Mouse (Mus musculus) brain, embryonic 18.5 days (tissue): ENCODE data around the gene Zfp212.

Experiments used
- DNase-seq: peaks from one replicate; pipeline ENCODE4 v3.0.0-alpha.2; 2012; ENCODE audit warnings: low read depth, low spot score

Gene Zfp212

GRCm38 (mm10) chr6:47920447-47921340 is at the start of gene Zfp212:
Gene Zfp212 (plus strand): TSS chr6:47920476.
- DNase-seq, result peak; percentile 87

DNA sequence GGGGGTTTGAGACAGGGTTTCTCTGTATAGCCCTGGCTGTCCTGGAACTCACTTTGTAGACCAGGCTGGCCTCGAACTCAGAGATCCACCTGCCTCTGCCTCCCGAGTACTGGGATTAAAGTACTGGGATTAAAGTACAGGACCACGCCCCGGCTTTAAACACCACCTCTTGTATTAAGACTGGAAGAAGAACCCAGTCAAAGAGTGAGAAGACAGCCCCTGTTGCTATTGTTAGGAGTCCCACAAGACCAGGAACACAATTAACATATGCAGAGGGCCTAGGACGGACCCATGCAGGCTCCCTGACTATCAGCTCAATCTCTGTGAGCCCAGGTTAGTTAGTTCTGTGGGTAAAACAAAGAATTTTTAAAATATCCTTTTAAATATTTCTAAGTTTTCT is 48.0 kb upstream of the Zfp212 start:
- no peak for DNase-seq

DNA sequence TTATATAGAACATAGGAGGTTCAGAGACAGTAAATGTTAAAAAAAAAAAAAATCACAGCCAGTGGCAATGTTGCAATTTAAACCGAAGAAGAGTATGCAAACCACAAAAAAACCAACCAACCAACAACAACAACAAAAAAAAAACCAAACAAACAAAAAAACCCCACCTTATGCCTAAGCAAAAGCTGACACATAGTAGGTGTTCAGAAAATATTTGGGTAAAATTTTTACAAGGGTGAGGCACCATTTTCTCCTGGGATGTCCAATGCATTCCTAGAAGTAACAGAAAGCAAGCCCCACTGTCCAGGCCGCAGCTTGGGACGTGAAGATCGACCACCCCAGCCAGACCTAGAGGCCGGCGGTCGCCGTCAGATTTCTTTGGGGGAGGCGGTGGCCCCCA is 43.2 kb upstream of the Zfp212 start, which contains the start of gene Zfp282:
TSS of gene Zfp282 (plus strand) at position 147 of the 400 bp plus-strand sequence.
- no peak for DNase-seq

- DNase-seq, result peak; percentile 67
Measured at GRCm38 (mm10) chr6:47877461-47878132, 42.7 kb upstream of the Zfp212 start.

DNA sequence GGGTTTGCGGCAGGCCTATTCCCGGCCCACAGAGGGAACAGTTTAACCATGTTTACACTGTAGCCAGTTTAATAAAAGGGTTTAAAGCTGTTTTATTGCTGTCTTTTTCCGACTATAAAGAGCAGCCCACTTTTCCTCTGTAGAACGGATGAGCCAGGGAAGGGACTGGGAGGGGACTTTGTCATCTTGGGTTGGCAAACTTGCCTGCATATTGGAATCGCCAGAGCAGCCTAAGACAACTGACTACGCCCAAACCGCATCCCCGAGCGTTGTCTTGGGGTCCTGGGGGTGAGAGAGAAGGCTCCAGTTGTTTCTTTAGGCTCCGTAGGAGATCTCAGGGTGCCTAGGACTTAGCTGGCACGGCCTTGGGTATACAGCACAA is 42.2 kb upstream of the Zfp212 start:
- DNase-seq, result peak; percentile 8

- no peak for DNase-seq
Measured at GRCm38 (mm10) chr6:47878593-47878992, 41.7 kb upstream of the Zfp212 start.

DNA sequence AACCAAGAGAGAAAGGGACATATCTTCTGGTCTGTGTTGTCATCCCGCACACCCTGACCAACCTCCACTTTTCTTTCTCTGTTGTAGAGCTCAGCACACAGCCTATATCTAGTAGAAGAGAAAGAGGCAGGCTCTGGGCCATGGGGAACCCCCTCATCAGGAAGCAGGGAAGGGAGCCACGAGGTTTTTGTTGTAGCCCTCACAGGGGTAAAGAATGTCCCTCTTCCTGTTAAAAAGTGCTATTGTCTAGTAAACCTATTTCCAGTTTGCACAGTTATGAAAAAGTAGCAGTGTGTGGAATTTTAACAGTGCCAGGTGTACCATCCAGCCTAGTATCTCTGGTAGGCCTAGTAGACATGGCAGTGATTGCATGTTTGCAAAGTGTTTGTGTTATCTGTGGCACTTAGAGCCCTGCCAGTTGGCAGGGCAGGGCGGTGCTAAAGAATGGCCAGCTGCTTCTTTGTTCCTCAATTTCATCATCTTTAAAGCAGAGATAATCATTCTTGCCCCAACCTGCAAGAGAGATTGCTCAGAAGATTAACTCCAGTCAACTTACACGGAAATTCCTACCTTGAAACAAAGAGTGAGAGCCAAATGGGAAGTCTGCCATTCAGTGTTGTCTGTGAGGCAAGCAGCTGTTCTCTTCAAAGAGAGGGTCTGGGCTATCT is 41.1 kb upstream of the Zfp212 start:
- DNase-seq, result no peak

DNA sequence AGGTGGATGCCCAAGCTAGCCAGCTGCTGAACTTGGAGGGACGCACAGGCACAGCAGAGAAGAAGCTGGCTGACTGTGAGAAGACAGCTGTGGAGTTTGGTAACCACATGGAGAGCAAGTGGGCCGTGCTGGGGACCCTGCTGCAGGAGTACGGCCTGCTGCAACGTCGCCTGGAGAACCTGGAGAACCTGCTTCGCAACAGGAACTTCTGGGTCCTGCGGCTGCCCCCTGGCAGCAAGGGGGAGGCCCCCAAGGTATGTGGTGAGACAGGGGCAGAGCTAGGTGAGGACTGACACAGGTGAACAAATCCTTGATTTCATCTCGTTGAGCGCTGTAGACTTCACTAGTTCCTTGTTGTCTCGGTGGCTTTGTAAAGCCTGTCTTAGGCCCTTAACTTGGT is 40.1 kb upstream of the Zfp212 start:
- no peak for DNase-seq

GRCm38 (mm10) chr6:47888812-47889383 is 31.4 kb upstream of the Zfp212 start:
- no peak for DNase-seq

- DNase-seq, result no peak
Measured at GRCm38 (mm10) chr6:47899416-47899815, 20.9 kb upstream of the Zfp212 start.

GRCm38 (mm10) chr6:47903587-47903986 is 16.7 kb upstream of the Zfp212 start:
- no peak for DNase-seq

- DNase-seq, result no peak
Measured at GRCm38 (mm10) chr6:47904361-47904760, 15.9 kb upstream of the Zfp212 start.

GRCm38 (mm10) chr6:47904917-47905695 is 15.2 kb upstream of the Zfp212 start:
- DNase-seq, result no peak

DNA sequence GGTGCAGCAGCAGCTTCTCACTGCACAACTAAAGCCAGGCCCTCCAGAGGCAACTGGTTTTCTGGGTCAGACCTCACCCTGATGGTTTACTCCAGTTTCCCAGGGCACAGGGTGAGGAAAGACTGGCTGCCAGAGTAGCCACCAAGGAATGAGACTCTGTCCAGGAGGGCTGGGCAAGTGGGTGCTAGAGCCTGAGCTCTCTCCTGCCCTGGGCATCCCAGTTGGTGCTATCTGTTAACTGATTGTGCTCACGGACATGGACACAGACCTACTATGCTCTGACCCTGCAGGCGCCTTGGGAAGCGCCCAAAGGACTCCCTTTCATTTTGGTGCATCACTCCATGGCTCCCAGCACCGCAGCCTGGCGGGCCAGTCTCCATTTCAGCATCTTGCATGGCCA is 13.9 kb upstream of the Zfp212 start:
- no peak for DNase-seq

GRCm38 (mm10) chr6:47909007-47909406 is 11.3 kb upstream of the Zfp212 start:
- no peak for DNase-seq

DNA sequence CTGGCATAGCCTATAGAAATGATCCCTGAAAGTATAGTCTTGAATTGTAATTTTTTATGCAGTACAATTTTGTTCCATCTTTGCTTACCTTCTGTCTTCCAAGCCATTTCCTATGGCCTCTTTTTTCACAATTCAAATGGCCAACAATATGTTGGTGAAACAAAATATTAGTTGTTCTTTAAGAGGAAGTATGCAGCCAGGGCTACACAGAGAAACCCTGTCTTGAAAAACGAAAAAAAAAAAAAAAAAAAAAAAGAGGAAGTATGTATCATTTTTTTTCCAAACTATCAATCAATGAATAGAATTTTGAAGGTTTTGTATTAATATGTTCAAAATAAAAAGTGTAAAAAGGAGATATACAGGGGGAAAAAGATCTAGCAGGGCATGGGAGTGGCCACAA is 8.6 kb upstream of the Zfp212 start:
- no peak for DNase-seq

DNA sequence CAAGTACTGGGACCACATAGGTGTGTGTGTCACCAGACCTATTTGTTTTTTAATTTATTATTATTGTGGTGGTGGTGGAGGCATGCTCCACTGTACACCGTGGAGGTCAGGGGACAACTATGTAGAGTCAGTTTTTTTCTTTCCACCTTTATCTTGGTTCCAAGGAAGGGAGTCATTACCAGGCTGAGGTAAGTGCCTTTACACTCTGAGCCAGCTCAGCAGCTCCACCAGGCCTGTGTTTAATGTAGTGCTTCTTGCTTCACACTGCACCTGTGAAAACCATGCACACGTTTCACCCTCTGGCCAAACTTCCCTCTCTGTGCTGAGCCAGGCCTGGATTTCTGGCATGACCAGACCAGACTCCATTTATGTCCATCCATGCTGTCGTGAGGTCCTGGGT is 7.3 kb upstream of the Zfp212 start:
- DNase-seq, result no peak

GRCm38 (mm10) chr6:47917051-47917450 is 3.2 kb upstream of the Zfp212 start:
- no peak for DNase-seq

DNA sequence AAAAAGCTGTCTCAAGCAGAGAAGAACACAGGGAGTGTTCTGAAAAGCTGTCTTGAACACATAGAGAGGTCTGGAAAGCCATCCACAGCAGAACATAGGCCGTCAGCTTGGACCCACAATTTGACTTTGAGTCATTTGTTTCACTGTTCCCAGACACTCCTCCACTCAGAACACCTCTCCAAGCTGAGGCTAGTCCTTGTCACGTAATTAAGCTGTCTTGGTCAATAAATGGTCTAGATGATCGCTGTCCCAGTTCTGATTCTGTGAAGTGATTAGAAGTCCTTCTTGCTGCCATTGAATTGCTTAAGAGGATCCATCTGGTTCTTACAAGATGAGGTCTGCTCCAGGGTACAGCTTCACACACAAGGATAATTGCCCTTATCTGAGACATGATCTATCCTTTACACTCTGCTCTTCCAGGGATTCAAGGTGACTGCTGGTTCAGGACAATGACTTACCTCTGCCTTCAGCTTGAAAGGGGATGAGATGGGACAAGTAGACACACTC is 1.5 kb upstream of the Zfp212 start:
- no peak for DNase-seq

DNA sequence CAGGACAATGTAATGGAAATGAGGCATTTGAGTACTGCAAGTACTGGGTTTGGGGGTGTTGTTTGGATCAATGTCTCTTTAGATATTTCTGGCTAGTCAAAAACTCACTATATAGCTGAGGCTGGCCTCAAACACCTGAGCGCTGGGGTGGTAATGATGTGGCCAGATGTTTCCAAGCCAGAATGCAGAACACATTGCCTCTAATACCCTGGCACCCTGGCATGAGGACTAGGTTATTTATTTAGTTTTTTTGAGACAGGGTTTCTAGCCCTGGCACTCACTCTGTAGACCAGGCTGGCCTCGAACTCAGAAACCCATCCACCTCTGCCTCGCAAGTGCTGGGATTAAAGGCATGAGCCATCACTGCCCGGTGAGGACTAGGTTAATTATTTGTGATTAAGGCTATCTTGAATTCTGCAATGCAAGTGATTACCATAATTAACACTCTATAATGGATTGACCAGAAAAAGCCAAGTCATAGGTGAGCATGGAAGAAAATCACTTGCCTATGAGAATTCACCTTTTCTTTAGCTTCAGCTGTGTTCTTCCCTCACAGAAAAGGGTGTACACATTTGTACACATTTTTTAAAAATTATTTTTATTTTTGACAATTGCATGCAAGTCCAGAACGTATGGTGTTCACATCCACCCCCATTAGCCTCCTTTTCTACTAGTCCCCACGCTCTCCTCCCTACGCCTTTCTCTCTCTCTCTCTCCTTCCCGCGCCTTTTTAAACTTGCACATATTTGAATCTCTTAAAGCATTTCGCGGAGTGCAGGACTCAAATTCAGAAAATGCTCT is 430 bp upstream of the Zfp212 start:
- no peak for DNase-seq
